Mouse (Mus musculus) lung, postnatal 36 days (tissue): ENCODE results near the gene Rpl28.
"Not testable (repeated sequence)": the region's sequence is repeated elsewhere in the genome, so short reads cannot be mapped to it uniquely, and the experiment has no call there.

ENCODE experiments used
- DNase-seq: peaks from one replicate; pipeline ENCODE4 v3.0.0; 2022; ENCODE audit warnings: mixed read lengths

The Rpl28 gene

GRCm38 (mm10) chr7:4783667-4784268 lies 8.9 kb upstream of the Rpl28 start:
- DNase-seq, result no peak

DNA sequence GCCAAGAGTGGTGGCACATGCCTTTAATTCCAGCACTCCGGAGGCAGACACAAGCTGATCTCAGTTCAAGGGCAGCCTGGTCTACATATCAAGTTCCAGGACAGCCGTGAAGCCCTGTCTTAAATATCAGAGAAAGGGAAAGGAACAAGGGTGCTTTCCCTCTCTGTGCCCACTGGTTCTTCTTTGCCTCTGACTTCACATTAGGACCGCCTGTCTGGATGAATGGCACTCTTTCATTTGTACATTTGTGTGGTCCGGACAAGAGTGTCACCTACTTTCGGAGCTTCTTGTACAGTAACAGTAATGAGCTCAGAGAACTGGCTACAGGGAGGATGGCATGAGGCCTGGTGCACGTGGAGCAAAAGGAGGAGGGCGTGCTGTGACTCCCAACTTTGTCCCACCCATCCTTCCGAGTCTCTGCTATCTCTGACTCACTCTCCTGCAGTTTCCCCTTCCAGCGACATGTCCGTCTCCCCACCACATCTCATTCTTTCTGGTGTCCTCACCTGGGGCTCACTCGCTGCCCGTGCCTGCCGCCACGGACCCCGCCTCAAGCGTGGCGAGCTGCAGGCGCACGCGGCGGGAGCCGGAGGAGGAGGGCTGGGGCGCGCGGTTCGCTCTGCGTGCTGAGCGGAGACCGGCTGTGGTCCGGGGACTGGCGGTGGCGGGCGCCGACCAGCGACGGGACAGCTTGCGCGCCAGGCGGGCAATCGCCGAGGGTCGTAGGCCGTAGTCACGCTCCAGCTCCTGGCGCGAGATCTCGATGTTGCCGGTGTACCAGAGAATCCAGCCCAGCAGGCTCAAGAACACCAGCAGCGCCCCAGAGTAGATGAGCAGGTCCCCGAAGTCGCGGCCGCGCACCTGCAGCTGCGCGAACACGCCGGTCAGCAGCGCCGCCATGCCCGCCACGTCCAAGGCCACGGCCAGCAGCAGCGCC lies 3.9 kb upstream of the Rpl28 start:
- peak; percentile 59 for DNase-seq

- DNase-seq, result peak; percentile 84
These were observed 3.2 kb upstream of the Rpl28 start, which contains the start of gene Tmem238 for GRCm38 (mm10) chr7:4789436-4789935. TSS of gene Tmem238 (minus strand) at chr7:4789656.

- DNase-seq, result not testable (repeated sequence)
These were observed 574 bp downstream of the Rpl28 start for GRCm38 (mm10) chr7:4793248-4793647.

DNA sequence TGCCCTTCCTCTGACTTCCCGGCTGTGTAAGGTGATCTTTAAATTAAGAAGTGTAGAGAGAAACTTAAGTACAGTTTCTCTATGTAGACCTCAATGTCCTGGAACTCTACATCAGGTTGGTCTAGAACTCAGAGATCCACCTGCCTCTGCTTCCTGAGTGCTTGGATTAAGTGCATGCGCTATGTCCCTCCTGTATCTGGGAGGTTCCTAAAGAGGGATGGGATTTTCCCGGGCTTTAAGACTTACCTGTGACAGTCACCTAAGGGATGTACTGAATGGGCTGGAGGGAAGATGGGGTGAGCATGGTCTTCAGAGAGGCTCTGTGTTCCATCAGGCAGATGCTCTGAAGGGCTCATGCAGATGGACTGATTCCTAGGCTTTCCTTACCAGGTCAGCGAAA lies 1.0 kb downstream of the Rpl28 start:
- DNase-seq, result no peak

DNA sequence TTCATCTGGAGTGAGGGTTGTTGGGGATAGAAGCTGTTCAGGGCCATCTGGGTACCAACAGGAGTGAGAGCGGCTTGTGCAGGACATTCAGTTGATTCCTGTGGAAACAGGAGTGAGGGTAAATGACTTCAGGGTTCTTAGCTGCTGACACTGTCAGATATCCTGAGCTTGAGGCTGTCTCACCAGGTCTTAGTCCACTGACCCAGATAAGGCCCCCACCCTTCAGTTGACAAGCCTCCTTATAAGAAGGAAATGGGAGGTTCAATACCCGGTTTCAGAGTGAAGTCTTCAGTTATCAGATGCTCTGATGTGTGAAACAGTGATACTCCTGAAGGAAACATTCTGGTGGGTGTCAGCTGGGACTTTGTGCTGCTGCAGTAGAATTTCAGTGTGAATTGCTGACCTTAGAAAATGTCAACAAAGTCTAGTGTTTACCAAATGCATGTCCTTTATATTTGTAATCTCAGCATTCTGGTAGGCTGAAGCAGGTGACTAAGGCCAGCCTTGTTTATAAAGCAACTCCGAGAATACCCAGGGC lies 2.0 kb downstream of the Rpl28 start:
- DNase-seq, result no peak

GRCm38 (mm10) chr7:4795767-4796433 lies 3.2 kb downstream of the Rpl28 start:
- DNase-seq, result peak; percentile 61

DNA sequence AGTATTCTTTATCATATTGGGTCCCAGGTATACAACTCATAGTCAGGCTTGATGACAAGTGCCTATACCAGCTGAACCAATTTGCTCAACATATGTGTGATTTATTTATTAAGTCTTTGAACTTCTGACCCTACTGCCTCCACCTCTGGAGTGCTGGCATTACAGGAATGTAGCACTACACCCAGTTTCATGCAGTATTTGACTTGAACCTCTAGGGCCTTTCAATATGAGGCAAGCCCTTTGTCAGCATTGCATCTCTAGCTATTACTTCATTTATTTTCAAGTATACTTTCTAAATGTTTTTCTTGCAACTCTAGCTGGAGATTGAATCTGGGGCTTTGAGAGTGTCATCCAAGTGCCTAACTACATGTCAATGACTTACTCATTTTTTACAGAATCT lies 9.6 kb downstream of the Rpl28 start:
- DNase-seq, result no peak

- DNase-seq, result peak; percentile 84
These were observed 14.0 kb downstream of the Rpl28 start for GRCm38 (mm10) chr7:4806716-4807115.

DNA sequence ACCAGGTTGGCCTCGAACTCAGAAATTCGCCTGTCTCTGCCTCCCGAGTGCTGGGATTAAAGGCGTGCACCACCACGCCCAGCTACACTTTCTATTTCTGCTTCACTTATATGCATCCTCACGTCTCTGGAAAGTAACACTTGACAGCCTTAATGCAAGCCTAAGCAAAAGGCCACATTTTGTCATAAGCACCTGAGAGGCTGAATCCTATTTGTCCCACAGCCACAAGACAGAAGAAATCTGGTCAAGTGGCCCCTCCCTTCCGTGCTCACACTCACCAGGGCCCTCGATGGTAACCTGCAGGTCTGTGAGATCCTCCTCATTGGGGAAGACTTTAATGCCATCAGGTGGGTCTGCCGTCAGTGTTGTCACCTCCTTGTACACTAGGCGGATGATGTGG lies 18.5 kb downstream of the Rpl28 start:
- not testable (repeated sequence) for DNase-seq

DNA sequence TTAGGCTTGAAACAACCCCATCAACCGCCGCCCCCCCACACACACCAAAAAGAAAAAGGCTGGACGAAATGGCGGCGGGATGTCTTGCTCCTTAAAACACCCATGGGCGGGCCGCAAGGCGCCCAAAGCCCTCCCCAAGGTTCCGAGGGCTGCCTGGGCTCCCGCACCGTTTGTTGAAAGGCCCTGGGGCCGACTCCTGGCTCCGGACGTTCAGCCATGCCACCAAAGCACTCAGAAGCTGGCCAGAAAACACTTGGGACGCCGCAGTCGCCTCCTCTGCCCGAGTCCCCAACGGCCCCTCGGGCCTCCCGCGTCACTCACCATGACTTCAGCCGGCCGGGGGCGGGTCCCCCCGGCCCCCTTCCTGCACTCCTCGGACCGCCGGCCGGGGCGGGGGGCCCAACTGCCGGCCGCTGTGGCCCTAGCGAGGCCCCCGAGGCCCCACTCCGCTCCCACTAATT lies 19.2 kb downstream of the Rpl28 start:
- DNase-seq, result peak; percentile 21

DNA sequence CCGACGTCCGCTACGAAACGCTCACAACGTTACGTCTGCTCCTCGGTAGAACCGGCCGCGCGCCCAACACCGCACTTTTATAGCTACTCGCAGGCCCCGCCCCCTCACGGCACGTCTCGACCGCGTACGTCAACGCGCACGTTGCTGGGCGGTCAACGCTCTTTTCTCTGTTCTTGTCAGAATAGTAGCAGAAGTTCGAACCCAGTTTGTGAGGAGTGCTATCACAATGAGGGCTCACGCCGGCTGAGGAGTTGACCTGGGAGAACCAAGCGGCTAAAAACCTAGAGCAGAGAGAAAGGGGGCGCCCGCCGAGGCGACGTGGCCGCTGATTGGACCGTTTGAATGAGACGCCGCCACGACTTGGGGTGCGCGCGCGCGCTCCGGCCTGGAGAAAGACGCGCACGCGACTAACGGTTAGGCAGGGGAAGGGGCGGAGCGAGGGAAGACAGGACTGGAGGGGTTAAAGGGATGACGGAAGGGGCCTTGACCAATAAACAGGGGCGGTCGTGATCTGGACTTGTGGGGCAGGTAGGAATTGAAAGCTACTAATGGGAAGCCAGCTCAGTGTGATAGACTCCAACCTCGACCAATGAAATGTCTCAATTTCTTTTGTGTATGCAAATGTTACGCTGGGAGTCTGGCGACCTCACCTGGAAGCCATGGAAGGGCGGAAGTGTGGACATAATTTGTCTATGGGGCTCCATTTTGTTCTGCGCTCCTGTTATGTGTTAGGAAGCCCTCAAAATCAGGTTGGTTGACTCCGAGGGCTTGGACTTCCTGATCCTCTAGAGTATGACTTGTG lies 19.8 kb downstream of the Rpl28 start, which contains the start of gene Ube2s:
TSS of gene Ube2s (minus strand) at position 288 of the 802 bp plus-strand sequence.
- DNase-seq, result peak; percentile 99

- DNase-seq, result no peak
These were observed 20.6 kb downstream of the Rpl28 start for GRCm38 (mm10) chr7:4813105-4813791.

DNA sequence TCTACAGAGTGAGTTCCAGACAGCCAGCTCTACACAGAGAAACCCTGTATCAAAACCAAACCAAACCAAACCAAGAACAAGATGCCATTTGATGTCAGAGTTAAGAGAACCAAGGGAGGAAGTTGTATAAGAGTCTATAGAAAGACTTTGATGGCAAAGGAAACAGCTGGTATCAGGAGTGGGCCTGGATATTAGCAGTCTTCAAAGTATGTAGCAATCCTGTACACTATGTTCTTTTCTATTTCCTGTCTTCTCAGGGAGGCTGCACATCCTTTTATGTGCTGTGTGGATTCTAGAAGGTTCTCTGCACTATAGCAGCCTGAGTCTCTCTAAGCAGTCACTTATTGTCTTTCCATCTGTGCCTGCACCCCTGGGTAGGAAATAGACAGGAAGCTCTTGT lies 23.9 kb downstream of the Rpl28 start:
- no peak for DNase-seq

DNA sequence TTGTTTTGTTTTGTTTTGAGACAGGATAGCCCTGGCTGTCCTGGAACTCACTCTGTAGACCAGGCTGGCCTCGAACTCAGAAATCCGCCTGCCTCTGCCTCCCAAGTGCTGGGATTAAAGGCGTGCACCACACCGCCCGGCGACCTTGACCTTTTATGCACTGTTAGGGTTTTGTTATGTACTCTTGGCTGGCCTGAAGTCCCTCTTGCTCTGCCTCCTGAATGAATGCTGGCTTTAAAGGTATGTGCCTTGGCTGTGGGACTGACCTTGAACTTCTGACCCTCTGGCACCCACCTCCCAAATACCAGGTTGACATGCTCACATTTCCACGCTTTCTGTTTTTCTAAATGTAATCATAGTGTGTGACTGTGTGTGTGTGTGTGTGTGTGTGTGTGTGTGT lies 28.3 kb downstream of the Rpl28 start:
- DNase-seq, result not testable (repeated sequence)

DNA sequence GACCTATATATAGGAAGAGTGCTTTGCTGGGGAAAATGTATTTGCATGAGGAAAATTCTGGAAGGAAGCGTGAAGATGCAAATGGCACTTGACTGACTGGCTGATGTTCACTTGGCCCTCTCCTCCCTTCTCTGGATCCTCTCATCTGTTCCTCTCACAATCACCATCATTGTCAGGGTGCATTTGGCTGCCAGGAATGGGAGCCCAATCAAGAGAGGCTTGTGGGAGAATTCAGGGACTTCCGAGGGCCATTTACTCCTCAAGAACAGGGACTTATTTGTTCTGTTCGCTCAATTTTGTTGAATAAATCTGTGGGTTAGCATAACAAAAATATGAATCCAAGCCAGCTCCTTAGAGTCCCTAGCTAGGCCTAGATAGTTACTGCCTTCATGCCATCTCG lies 29.0 kb downstream of the Rpl28 start:
- no peak for DNase-seq

GRCm38 (mm10) chr7:4822162-4822907 lies 29.7 kb downstream of the Rpl28 start:
- peak; percentile 30 for DNase-seq

DNA sequence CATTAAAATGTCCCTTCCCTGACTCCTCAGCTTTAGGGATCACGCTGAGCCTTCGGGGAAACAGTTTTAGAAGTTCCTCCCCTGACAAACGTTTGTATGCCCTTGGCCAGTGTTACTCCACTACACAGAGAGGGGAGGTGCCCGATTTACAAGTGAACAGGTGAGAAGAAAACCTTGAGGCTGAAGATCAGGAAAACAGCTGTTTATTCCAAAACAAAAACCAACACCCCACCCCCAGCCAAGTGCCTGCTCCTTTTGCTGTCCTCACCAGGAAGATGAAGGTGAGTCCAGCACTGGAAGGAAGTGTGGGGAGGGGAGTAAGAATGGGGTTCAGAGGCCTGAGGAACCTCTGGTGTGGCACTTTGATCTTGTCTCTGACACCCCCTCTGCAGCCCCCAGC lies 32.7 kb downstream of the Rpl28 start:
- no peak for DNase-seq

DNA sequence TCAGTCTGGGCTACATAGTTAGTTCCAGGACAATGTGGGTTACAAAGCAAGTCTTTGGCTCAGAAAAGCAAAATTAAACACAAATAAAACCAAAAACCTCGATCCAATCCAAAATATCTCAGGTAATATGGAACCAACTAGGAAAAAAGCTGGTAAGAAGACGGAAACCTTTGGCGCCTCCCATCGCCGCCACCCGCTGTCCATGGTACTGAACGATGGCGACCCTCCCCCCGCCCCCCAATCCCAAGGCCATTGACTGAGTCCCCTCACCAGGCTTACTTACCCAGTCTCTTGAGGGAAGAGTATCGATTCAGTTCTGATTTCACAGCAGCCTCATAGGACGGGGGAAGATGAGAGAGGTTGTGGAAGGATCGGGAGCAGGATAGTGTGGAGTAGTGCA lies 37.8 kb downstream of the Rpl28 start:
- DNase-seq, result no peak

DNA sequence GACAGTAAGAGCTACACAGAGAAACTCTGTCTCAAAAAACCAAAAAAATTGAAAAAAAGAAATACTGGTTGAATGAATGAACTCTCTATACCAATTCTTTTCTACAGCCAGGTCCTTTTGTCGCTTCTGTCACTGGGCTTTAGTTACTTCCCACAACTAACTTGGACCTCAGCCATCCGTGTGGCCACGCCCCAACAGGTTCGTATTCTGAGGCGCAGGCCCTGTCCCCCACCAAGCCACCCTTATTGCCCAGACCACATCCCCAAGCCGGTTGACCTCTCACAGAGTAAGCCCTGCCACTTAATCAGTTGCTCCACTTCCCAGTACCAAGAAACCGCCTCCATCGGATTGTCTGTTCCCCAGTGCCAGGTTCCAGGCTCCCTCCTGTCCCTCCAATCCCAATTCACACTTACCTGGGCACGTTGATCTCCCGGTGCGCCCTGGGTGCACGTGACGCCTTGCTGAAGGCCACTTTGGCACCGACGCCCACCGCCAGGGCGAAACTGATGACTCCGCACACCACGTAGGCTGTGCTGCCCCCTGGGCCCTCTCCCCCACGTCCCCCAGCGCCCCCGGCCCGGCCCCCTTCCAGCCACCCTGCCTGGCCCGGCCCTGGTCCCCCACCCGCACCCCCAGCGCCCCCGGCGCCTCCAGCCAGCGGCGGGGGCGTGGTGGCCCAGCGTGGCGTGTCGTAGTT lies 43.1 kb downstream of the Rpl28 start:
- DNase-seq, result peak; percentile 75
